Mouse (Mus musculus) forebrain, postnatal 0 days (tissue): ENCODE measurements around the gene Afdn. TPM values are rescaled to one million over a fixed set of nuclear protein-coding genes. Genes with fewer than 3 reads are reported as not detected.
"Not testable (repeated sequence)": the region's sequence is repeated elsewhere in the genome, so short reads cannot be mapped to it uniquely, and the experiment has no call there.

Experiments used
- ATAC-seq: fragments of 200-750 bp; cut with Nextera tagmentation; 2 replicates; pipeline ENCODE4 v1.8.0; 2017; ENCODE audit warnings: mild to moderate bottlenecking, moderate library complexity
- DNase-seq: peaks from one replicate; pipeline ENCODE4 v3.0.0-alpha.2; 2015
- H3K27ac ChIP-seq: fragments of 300-500 bp; sonication (generic); 2 replicates; pipeline ENCODE4 v1.5.1; 2014; ENCODE audit warnings: low read depth, mild to moderate bottlenecking, antibody characterized with exemption, low read length, moderate library complexity, mixed read lengths
- H3K27me3 ChIP-seq: fragments of 300-500 bp; sonication (generic); 2 replicates; pipeline ENCODE4 v1.6.1; 2014; ENCODE audit warnings: mild to moderate bottlenecking, low read length, mixed read lengths; ENCODE audit not compliant: insufficient read depth
- H3K36me3 ChIP-seq: fragments of 300-500 bp; sonication (generic); 2 replicates; pipeline ENCODE4 v1.6.1; 2014; ENCODE audit warnings: mild to moderate bottlenecking, moderate library complexity; ENCODE audit not compliant: insufficient read depth
- H3K4me1 ChIP-seq: fragments of 300-500 bp; sonication (generic); 2 replicates; pipeline ENCODE4 v1.6.1; 2014; ENCODE audit warnings: antibody characterized with exemption; ENCODE audit not compliant: insufficient read depth
- H3K4me2 ChIP-seq: fragments of 300-500 bp; sonication (generic); 2 replicates; pipeline ENCODE4 v1.6.1; 2014; ENCODE audit warnings: low read depth, mild to moderate bottlenecking, moderate library complexity
- H3K4me3 ChIP-seq: fragments of 300-500 bp; sonication (generic); 2 replicates; pipeline ENCODE4 v1.5.1; 2014; ENCODE audit warnings: low read depth, low read length, mixed read lengths
- H3K9ac ChIP-seq: fragments of 300-500 bp; sonication (generic); 2 replicates; pipeline ENCODE4 v1.6.1; 2014; ENCODE audit warnings: mild to moderate bottlenecking
- H3K9me3 ChIP-seq: fragments of 300-500 bp; sonication (generic); 2 replicates; pipeline ENCODE4 v1.6.1; 2016; ENCODE audit warnings: low read length
- CTCF ChIP-seq: sonication (generic); IDR thresholded peaks from 2 replicates; pipeline ENCODE4 v1.5.1; 2016; ENCODE audit warnings: antibody characterized with exemption, control low read depth, low read depth
- WGBS: fragments of 180-500 bp; shearing (Covaris S2); extraction: QIAGEN DNeasy Blood & Tissue Kit; methylation state at CpG from one replicate; pipeline ENCODE4 v1.1.7; 2014; 5-methylcytosine and 5-hydroxymethylcytosine counted together
- polyA plus RNA-seq: library from polyadenylated mRNA; unstranded; fragments of >200 nt; fragmentation: Nextera tagmentation; extraction: Ambion mirVana; gene quantifications from 2 replicates; pipeline ENCODE4 v1.2.1, GENCODE M21; 2015
- total RNA-seq: library from RNA; depleted of rRNA; stranded (reverse); fragments of >200 nt; gene quantifications from 2 replicates; pipeline ENCODE4 v1.2.3, GENCODE M21; 2014

Gene Afdn
- total and polyA plus RNA-seq, 2 experiments from 2014 or later = 129 to 146 TPM

DNA sequence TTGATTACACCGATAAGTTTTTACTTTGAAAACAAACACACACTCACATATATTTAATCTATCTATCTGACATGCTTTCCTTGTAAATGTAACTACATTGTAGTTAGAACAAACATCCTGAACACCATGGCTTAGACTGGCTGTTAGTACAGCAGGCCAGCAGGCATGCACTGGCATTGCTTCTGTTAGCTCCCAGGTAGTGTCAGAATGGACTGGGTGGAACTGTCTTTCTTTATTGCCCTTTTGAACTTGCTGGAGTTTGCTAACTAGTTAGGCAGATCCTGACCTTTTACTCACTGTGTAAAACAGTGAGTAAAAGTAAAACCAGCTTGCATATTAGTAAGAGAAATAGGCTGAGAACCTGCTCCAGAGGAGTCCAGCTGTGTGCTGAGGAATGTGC lies 8.2 kb downstream of the Afdn start:
- no peak for ATAC-seq
- no peak overlapping the region for H3K9ac ChIP-seq
- no peak overlapping the region for H3K27ac ChIP-seq
- no peak overlapping the region for H3K4me3 ChIP-seq
- DNase-seq = no peak
- no peaks in the 10 kb centered on the region for H3K27me3 ChIP-seq
- no peak overlapping the region for H3K4me2 ChIP-seq
- WGBS = 94% methylated on average over 1 of the region's 1 CpGs
- no peaks in the 10 kb centered on the region for H3K9me3 ChIP-seq
- no peaks in the 10 kb centered on the region for H3K36me3 ChIP-seq
- no peaks in the 10 kb centered on the region for H3K4me1 ChIP-seq
- TF ChIP-seq CTCF = no peak

DNA sequence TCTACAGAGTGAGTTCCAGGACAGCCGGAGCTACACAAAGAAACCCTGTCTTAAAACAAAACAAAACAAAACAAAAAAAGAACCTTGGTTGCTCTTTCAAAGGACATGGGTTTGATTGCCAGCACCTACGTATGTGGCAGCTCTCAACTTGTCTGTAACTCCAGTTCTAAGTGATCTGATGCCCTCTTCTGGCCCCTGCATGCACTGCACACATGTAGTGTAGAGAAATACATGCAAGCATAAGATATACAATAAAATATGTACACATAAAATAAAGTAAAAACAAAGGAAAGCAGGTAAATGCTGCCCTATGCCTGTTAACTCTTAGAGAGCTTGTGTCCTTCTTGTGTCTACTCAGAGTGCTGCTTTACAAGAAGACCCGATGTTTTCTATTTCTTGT lies 8.9 kb downstream of the Afdn start:
- no peak overlapping the region for H3K27ac ChIP-seq
- H3K36me3 ChIP-seq = no peaks in the 10 kb centered on the region
- no peaks in the 10 kb centered on the region for H3K9me3 ChIP-seq
- no peak overlapping the region for H3K4me3 ChIP-seq
- no peaks in the 10 kb centered on the region for H3K27me3 ChIP-seq
- DNase-seq (no peak), ATAC-seq (no peak)
- 88% methylated on average over 3 of the region's 3 CpGs for WGBS
- no peaks in the 10 kb centered on the region for H3K4me1 ChIP-seq
- no peak overlapping the region for H3K4me2 ChIP-seq
- peak; percentile 58 for TF ChIP-seq CTCF
- H3K9ac ChIP-seq = no peak overlapping the region

- Histone ChIP-seq H3K4me1 (no peaks in the 10 kb centered on the region), H3K27me3 (no peaks in the 10 kb centered on the region), H3K4me3 (no peak overlapping the region), H3K4me2 (no peak overlapping the region), H3K9ac (no peak overlapping the region), H3K27ac (no peak overlapping the region), H3K36me3 (no peaks in the 10 kb centered on the region), H3K9me3 (no peaks in the 10 kb centered on the region)
- ATAC-seq (no peak), DNase-seq (no peak)
- no peak for TF ChIP-seq CTCF
- 83% methylated on average over 2 of the region's 2 CpGs for WGBS
Observed at GRCm38 (mm10) chr17:13777676-13778075, 17.3 kb downstream of the Afdn start.

DNA sequence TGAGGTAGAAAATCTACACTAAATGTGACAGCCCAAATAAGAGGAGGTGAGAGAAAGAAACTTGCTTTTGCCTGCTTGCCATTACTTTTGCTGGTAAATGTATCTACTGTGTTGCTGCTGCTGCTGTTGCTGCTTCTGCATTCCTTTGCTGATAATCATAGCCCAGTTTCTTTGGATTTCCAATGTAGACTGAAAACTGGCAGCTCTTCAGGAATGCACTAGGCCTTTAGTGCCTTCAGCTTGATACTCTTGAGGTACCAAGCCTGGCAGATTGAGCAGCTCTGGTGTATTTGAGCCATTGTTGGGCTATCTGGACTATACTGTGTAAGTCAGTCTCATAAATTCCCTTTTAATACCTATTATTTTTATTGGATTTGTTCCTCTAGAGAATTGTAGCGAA lies 18.5 kb downstream of the Afdn start:
- DNase-seq (no peak), ATAC-seq (no peak)
- H3K36me3 ChIP-seq = no peaks in the 10 kb centered on the region
- WGBS = 100% methylated on average over 1 of the region's 1 CpGs
- no peak overlapping the region for H3K4me2 ChIP-seq
- H3K9me3 ChIP-seq = no peaks in the 10 kb centered on the region
- no peak for TF ChIP-seq CTCF
- no peaks in the 10 kb centered on the region for H3K27me3 ChIP-seq
- H3K4me1 ChIP-seq = no peaks in the 10 kb centered on the region
- H3K4me3 ChIP-seq = no peak overlapping the region
- no peak overlapping the region for H3K27ac ChIP-seq
- H3K9ac ChIP-seq = no peak overlapping the region

DNA sequence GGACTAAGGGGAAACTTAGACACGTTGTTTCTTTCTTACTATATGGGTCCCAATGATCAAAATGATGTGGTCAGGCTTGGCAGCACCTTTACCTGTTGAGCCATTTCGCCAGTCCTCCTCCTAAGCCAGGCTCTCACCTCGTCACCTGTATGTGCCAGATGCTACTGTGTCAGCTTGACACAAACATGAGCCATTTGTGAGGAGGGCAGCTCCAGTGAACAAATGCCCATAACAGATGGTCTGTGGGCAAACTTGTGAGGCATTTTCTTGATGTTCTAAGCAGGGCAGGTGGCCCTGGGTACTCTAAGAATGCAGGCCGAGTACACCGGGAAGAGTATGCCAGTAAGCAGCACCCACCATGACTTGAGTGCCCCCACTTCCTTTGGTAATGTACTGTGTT lies 21.6 kb downstream of the Afdn start:
- Histone ChIP-seq H3K9ac (no peak overlapping the region), H3K27ac (no peak overlapping the region), H3K4me2 (no peak overlapping the region), H3K36me3 (no peaks in the 10 kb centered on the region), H3K4me1 (no peaks in the 10 kb centered on the region), H3K27me3 (no peaks in the 10 kb centered on the region), H3K4me3 (no peak overlapping the region), H3K9me3 (no peaks in the 10 kb centered on the region)
- TF ChIP-seq CTCF = no peak
- no peak for ATAC-seq
- no peak for DNase-seq
- 64% methylated on average over 5 of the region's 5 CpGs for WGBS

GRCm38 (mm10) chr17:13783469-13783868 lies 23.1 kb downstream of the Afdn start:
- no peaks in the 10 kb centered on the region for H3K36me3 ChIP-seq
- no peaks in the 10 kb centered on the region for H3K27me3 ChIP-seq
- H3K9me3 ChIP-seq = no peaks in the 10 kb centered on the region
- no peak overlapping the region for H3K27ac ChIP-seq
- DNase-seq = no peak
- 78% methylated on average over 1 of the region's 1 CpGs for WGBS
- no peaks in the 10 kb centered on the region for H3K4me1 ChIP-seq
- no peak overlapping the region for H3K4me3 ChIP-seq
- H3K4me2 ChIP-seq = no peak overlapping the region
- no peak for TF ChIP-seq CTCF
- ATAC-seq = no peak
- no peak overlapping the region for H3K9ac ChIP-seq

DNA sequence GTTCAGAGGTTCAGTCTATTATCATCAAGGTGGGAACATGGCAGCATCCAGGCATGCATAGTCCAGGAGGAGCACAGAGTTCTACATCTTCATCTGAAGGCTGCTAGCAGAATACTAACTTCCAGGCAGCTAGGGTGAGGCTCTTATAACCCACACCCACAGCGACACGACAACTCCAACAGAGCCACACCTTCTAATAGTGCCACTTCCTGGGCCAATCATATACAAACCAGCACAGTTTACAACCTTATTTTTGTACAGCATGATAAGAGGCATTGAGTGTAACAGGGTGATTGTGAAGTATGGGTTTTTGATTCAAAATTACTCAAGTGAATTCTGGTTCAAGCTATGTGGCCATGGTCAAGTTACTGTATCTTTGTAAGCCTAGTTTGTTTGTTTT lies 29.7 kb downstream of the Afdn start:
- 95% methylated on average over 2 of the region's 2 CpGs for WGBS
- H3K27me3 ChIP-seq, ATAC-seq, H3K4me2 ChIP-seq, H3K4me1 ChIP-seq, H3K27ac ChIP-seq, H3K36me3 ChIP-seq, DNase-seq, H3K9me3 ChIP-seq, H3K4me3 ChIP-seq, H3K9ac ChIP-seq: not testable (repeated sequence)

DNA sequence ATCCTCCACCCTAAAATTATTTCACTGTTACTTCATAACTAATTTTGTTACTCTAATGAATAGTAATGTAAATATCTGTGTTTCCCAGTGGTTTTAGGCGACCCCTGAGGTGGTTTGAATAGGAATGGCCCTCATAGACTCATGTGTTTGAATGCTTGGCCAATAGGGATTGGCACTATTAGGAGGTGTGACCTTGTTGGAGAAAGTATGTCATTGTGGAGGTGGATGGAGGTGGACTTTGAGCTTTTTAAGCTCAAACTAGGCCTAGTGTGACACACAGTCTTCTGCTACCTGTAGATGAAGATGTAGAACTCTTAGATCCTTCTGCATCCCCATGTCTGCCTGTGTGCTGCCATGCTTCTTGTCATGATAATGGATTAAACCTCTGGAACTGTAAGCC lies 37.4 kb downstream of the Afdn start:
- ATAC-seq = no peak
- Histone ChIP-seq H3K4me2 (no peak overlapping the region), H3K4me1 (no peaks in the 10 kb centered on the region), H3K9ac (no peak overlapping the region), H3K4me3 (no peak overlapping the region), H3K36me3 (no peaks in the 10 kb centered on the region), H3K9me3 (no peaks in the 10 kb centered on the region), H3K27ac (no peak overlapping the region), H3K27me3 (no peaks in the 10 kb centered on the region)
- 93% methylated on average over 1 of the region's 1 CpGs for whole genome bisulfite sequencing
- DNase-seq = no peak
- no peak for TF ChIP-seq CTCF
